Mouse (Mus musculus) common myeloid progenitor, adult 5-6 weeks (primary cell): ENCODE data around the gene Plbd2. TPM values are rescaled to one million over a fixed set of nuclear protein-coding genes. Genes with fewer than 3 reads are reported as not detected.

Experiments
- ATAC-seq: replicated peaks from 2 replicates; pipeline ENCODE4 v1.8.0; 2016; ENCODE audit warnings: low read depth, mild to moderate bottlenecking, moderate TSS enrichment, inconsistent platforms; ENCODE audit not compliant: poor library complexity, severe bottlenecking
- total RNA-seq: library from RNA; stranded (forward); fragments of 200-1000, 187-1606 nt; gene quantifications from 2 replicates; pipeline ENCODE4 v1.2.3, GENCODE M21; 2017

Gene Plbd2
- 5.0 and 7.7 TPM in 2 replicates for total RNA-seq

GRCm38 (mm10) chr5:120503144-120503795 lies at the start of gene Plbd2:
Gene Plbd2, minus strand, starts transcription at chr5:120503625.
- ATAC-seq: peak; percentile 63

- ATAC-seq: no peak
These were observed 47.2 kb upstream of the Plbd2 start for GRCm38 (mm10) chr5:120550673-120551072.

GRCm38 (mm10) chr5:120550137-120550536 lies 46.7 kb upstream of the Plbd2 start:
- no peak for ATAC-seq

- no peak for ATAC-seq
These were observed 44.9 kb upstream of the Plbd2 start for GRCm38 (mm10) chr5:120548236-120548850.

- no peak for ATAC-seq
These were observed 33.2 kb upstream of the Plbd2 start for GRCm38 (mm10) chr5:120536632-120537031.

GRCm38 (mm10) chr5:120536046-120536445 lies 32.6 kb upstream of the Plbd2 start:
- ATAC-seq: no peak

- no peak for ATAC-seq
These were observed 31.3 kb upstream of the Plbd2 start for GRCm38 (mm10) chr5:120534686-120535075.

- no peak for ATAC-seq
These were observed 30.8 kb upstream of the Plbd2 start for GRCm38 (mm10) chr5:120534071-120534685.

- no peak for ATAC-seq
These were observed 28.2 kb upstream of the Plbd2 start for GRCm38 (mm10) chr5:120531631-120532030.

GRCm38 (mm10) chr5:120527296-120527964 lies 24.0 kb upstream of the Plbd2 start:
- peak; percentile 85 for ATAC-seq

- ATAC-seq: no peak
These were observed 22.9 kb upstream of the Plbd2 start for GRCm38 (mm10) chr5:120526311-120526710.

GRCm38 (mm10) chr5:120525737-120526136 lies 22.3 kb upstream of the Plbd2 start:
- no peak for ATAC-seq

- no peak for ATAC-seq
These were observed 21.3 kb upstream of the Plbd2 start for GRCm38 (mm10) chr5:120524736-120525135.

GRCm38 (mm10) chr5:120522649-120523048 lies 19.2 kb upstream of the Plbd2 start:
- ATAC-seq: no peak

GRCm38 (mm10) chr5:120517552-120517951 lies 14.1 kb upstream of the Plbd2 start:
- no peak for ATAC-seq

GRCm38 (mm10) chr5:120516221-120516984 lies 13.0 kb upstream of the Plbd2 start:
- no peak for ATAC-seq

- ATAC-seq: no peak
These were observed 12.0 kb upstream of the Plbd2 start for GRCm38 (mm10) chr5:120515451-120515850.

- ATAC-seq: no peak
These were observed 11.3 kb upstream of the Plbd2 start for GRCm38 (mm10) chr5:120514754-120515153.

- no peak for ATAC-seq
These were observed 10.7 kb upstream of the Plbd2 start for GRCm38 (mm10) chr5:120514031-120514677.
